Mouse (Mus musculus) CH12.LX (cell line): ENCODE results near the gene Ica1. TPM values are rescaled to one million over a fixed set of nuclear protein-coding genes. Genes with fewer than 3 reads are reported as not detected.
A peak's percentile ranks its signal among the peaks of the same experiment; 100 is the strongest.

Experiments
- DNase-seq: peaks from one replicate; pipeline ENCODE4 v3.0.0-alpha.2; 2013; ENCODE audit errors: extremely low read depth
- H3K27ac ChIP-seq: 2 replicates; pipeline ENCODE4 v1.5.1; 2012; ENCODE audit warnings: low read depth, mild to moderate bottlenecking, control low read depth, moderate library complexity; ENCODE audit not compliant: insufficient read depth
- H3K27me3 ChIP-seq: replicated peaks from 2 replicates; pipeline ENCODE3; 2012; ENCODE audit warnings: inconsistent platforms
- H3K36me3 ChIP-seq, 2 experiments: replicated peaks in 1 of 2; 2 replicates each; pipeline versions ENCODE3 to v1.6.1; 2012; ENCODE audit warnings: inconsistent platforms in 1 of 2, low read length in 1 of 2, mild to moderate bottlenecking in 1 of 2, mixed read lengths in 1 of 2, moderate library complexity in 1 of 2; ENCODE audit not compliant: control insufficient read depth in 1 of 2, insufficient read depth in 1 of 2
- H3K4me1 ChIP-seq, 2 experiments: 2 replicates each; pipeline ENCODE4 v1.6.1; 2012; ENCODE audit warnings: inconsistent platforms in 1 of 2, moderate library complexity in 1 of 2; ENCODE audit not compliant: insufficient read depth in 2 of 2, control insufficient read depth in 1 of 2
- H3K4me2 ChIP-seq: 2 replicates; pipeline ENCODE4 v1.6.1; 2012; ENCODE audit warnings: low read depth, mild to moderate bottlenecking, control low read depth; ENCODE audit not compliant: poor library complexity, insufficient read depth, severe bottlenecking
- H3K4me3 ChIP-seq, 3 experiments: fragments of 150-350 bp in 1 of 3; sonication (generic) in 1 of 3; replicated peaks in 1 of 3; 2 replicates each; pipeline versions ENCODE3 to v1.5.1; 2011 to 2012; ENCODE audit warnings: low read depth in 2 of 3, low read length in 2 of 3, mild to moderate bottlenecking in 2 of 3, moderate library complexity in 2 of 3, control low read depth in 1 of 3, improper control_type of control experiment in 1 of 3, inconsistent platforms in 1 of 3, mixed read lengths in 1 of 3; ENCODE audit not compliant: poor library complexity in 1 of 3
- H3K79me2 ChIP-seq: replicated peaks from 2 replicates; pipeline ENCODE4 v1.6.1; 2012; ENCODE audit warnings: mild to moderate bottlenecking, moderate library complexity; ENCODE audit not compliant: control insufficient read depth, poor library complexity, insufficient read depth, severe bottlenecking; ENCODE audit errors: extremely low read depth
- H3K9ac ChIP-seq: 2 replicates; pipeline ENCODE4 v1.6.1; 2012; ENCODE audit warnings: low read depth, mild to moderate bottlenecking, control low read depth, moderate library complexity; ENCODE audit not compliant: insufficient read depth
- H3K9me3 ChIP-seq: replicated peaks from 2 replicates; pipeline ENCODE3; 2012; ENCODE audit warnings: low read length, inconsistent platforms, mixed read lengths
- BHLHE40 ChIP-seq: IDR thresholded peaks from 2 replicates; pipeline ENCODE4 v1.6.1; 2011; ENCODE audit warnings: mild to moderate bottlenecking, low read depth, low read length, improper control_type of control experiment
- CHD1 ChIP-seq: IDR thresholded peaks from 2 replicates; pipeline ENCODE4 v1.6.1; 2012; ENCODE audit warnings: low read depth, low read length, improper control_type of control experiment, inconsistent platforms
- CHD2 ChIP-seq: IDR thresholded peaks from 2 replicates; pipeline ENCODE4 v1.6.1; 2011; ENCODE audit warnings: low read length, improper control_type of control experiment
- CTCF ChIP-seq, 2 experiments: IDR thresholded peaks in 1 of 2; conservative IDR thresholded peaks in 1 of 2; 2 replicates each; pipeline ENCODE4 v1.5.1; 2011 to 2012; ENCODE audit warnings: low read depth in 2 of 2, low read length in 2 of 2, improper control_type of control experiment in 1 of 2, inconsistent platforms in 1 of 2, mild to moderate bottlenecking in 1 of 2, moderate library complexity in 1 of 2
- E2F4 ChIP-seq: IDR thresholded peaks from 2 replicates; pipeline ENCODE4 v1.6.1; 2011; ENCODE audit warnings: low read depth, low read length, improper control_type of control experiment; ENCODE audit not compliant: insufficient replicate concordance
- ELF1 ChIP-seq: IDR thresholded peaks from 2 replicates; pipeline ENCODE4 v1.6.1; 2014; ENCODE audit warnings: low read depth, mild to moderate bottlenecking, inconsistent platforms, low read length, improper control_type of control experiment
- EP300 ChIP-seq: IDR thresholded peaks from 2 replicates; pipeline ENCODE4 v1.6.1; 2011; ENCODE audit warnings: low read length, improper control_type of control experiment
- ETS1 ChIP-seq: conservative IDR thresholded peaks from 2 replicates; pipeline ENCODE4 v1.6.1; 2012; ENCODE audit warnings: low read depth, mild to moderate bottlenecking, inconsistent platforms, low read length, improper control_type of control experiment, moderate library complexity
- GABPA ChIP-seq: IDR thresholded peaks from 2 replicates; pipeline ENCODE4 v1.6.1; 2012; ENCODE audit warnings: low read depth, low read length, improper control_type of control experiment, inconsistent platforms; ENCODE audit not compliant: insufficient replicate concordance
- HCFC1 ChIP-seq: IDR thresholded peaks from 2 replicates; pipeline ENCODE4 v1.6.1; 2012; ENCODE audit warnings: low read depth, mild to moderate bottlenecking, inconsistent platforms, low read length, improper control_type of control experiment
- IRF4 ChIP-seq: IDR thresholded peaks from 2 replicates; pipeline ENCODE4 v1.6.1; 2014; ENCODE audit warnings: low read depth, mild to moderate bottlenecking, inconsistent platforms, low read length, improper control_type of control experiment
- JUN ChIP-seq: IDR thresholded peaks from 2 replicates; pipeline ENCODE4 v1.6.1; 2011; ENCODE audit warnings: low read depth, mild to moderate bottlenecking, low read length, improper control_type of control experiment, moderate library complexity; ENCODE audit not compliant: insufficient read depth
- JUND ChIP-seq: conservative IDR thresholded peaks from 2 replicates; pipeline ENCODE4 v1.6.1; 2011; ENCODE audit warnings: low read depth, low read length, improper control_type of control experiment
- KAT2A ChIP-seq: IDR thresholded peaks from 2 replicates; pipeline ENCODE4 v1.6.1; 2012; ENCODE audit warnings: low read length, improper control_type of control experiment, inconsistent platforms; ENCODE audit not compliant: insufficient replicate concordance
- MAFK ChIP-seq: IDR thresholded peaks from 2 replicates; pipeline ENCODE4 v1.6.1; 2011; ENCODE audit warnings: low read length, improper control_type of control experiment; ENCODE audit not compliant: insufficient replicate concordance
- MAX ChIP-seq: IDR thresholded peaks from 2 replicates; pipeline ENCODE4 v1.6.1; 2011; ENCODE audit warnings: low read length, improper control_type of control experiment
- MAZ ChIP-seq: IDR thresholded peaks from 2 replicates; pipeline ENCODE4 v1.6.1; 2012; ENCODE audit warnings: low read depth, mild to moderate bottlenecking, inconsistent platforms, low read length, improper control_type of control experiment, moderate library complexity
- MEF2A ChIP-seq: IDR thresholded peaks from 2 replicates; pipeline ENCODE4 v1.6.1; 2014; ENCODE audit warnings: low read depth, mild to moderate bottlenecking, inconsistent platforms, low read length, improper control_type of control experiment, borderline replicate concordance
- MXI1 ChIP-seq: IDR thresholded peaks from 2 replicates; pipeline ENCODE4 v1.6.1; 2011; ENCODE audit warnings: mild to moderate bottlenecking, low read depth, low read length, improper control_type of control experiment
- MYC ChIP-seq: IDR thresholded peaks from 2 replicates; pipeline ENCODE4 v1.6.1; 2011; ENCODE audit warnings: low read depth, mild to moderate bottlenecking, improper control_type of control experiment, low read length
- NELFE ChIP-seq: IDR thresholded peaks from 2 replicates; pipeline ENCODE4 v1.6.1; 2011; ENCODE audit warnings: low read depth, low read length, improper control_type of control experiment
- NRF1 ChIP-seq: IDR thresholded peaks from 2 replicates; pipeline ENCODE4 v1.6.1; 2014; ENCODE audit warnings: low read depth, mild to moderate bottlenecking, inconsistent platforms, low read length, improper control_type of control experiment, moderate library complexity
- PAX5 ChIP-seq: IDR thresholded peaks from 2 replicates; pipeline ENCODE4 v1.6.1; 2012; ENCODE audit warnings: low read length, inconsistent platforms, mixed read lengths
- POLR2A ChIP-seq: IDR thresholded peaks from 2 replicates; pipeline ENCODE4 v1.6.1; 2011; ENCODE audit warnings: low read depth, mild to moderate bottlenecking, improper control_type of control experiment, low read length
- POLR2AphosphoS2 ChIP-seq: IDR thresholded peaks from 2 replicates; pipeline ENCODE4 v1.6.1; 2011; ENCODE audit warnings: low read depth, low read length, improper control_type of control experiment
- RAD21 ChIP-seq: IDR thresholded peaks from 2 replicates; pipeline ENCODE4 v1.6.1; 2011; ENCODE audit warnings: low read depth, mild to moderate bottlenecking, low read length, improper control_type of control experiment, moderate library complexity
- RCOR1 ChIP-seq: conservative IDR thresholded peaks from 2 replicates; pipeline ENCODE4 v1.6.1; 2012; ENCODE audit warnings: low read depth, mild to moderate bottlenecking, inconsistent platforms, low read length, improper control_type of control experiment
- SIN3A ChIP-seq: IDR thresholded peaks from 2 replicates; pipeline ENCODE4 v1.6.1; 2012; ENCODE audit warnings: low read length, improper control_type of control experiment, inconsistent platforms
- SMC3 ChIP-seq: IDR thresholded peaks from 2 replicates; pipeline ENCODE4 v1.6.1; 2011; ENCODE audit warnings: low read depth, low read length, improper control_type of control experiment
- TBP ChIP-seq: conservative IDR thresholded peaks from 2 replicates; pipeline ENCODE4 v1.6.1; 2011; ENCODE audit warnings: low read depth, low read length, improper control_type of control experiment
- TCF12 ChIP-seq: IDR thresholded peaks from 2 replicates; pipeline ENCODE4 v1.6.1; 2014; ENCODE audit warnings: low read depth, mild to moderate bottlenecking, inconsistent platforms, low read length, improper control_type of control experiment
- UBTF ChIP-seq: IDR thresholded peaks from 2 replicates; pipeline ENCODE4 v1.6.1; 2012; ENCODE audit warnings: low read depth, mild to moderate bottlenecking, inconsistent platforms, low read length, improper control_type of control experiment, moderate library complexity
- USF1 ChIP-seq: IDR thresholded peaks from 2 replicates; pipeline ENCODE4 v1.6.1; 2014; ENCODE audit warnings: low read depth, mild to moderate bottlenecking, inconsistent platforms, low read length, improper control_type of control experiment
- USF2 ChIP-seq: conservative IDR thresholded peaks from 2 replicates; pipeline ENCODE4 v1.6.1; 2011; ENCODE audit warnings: low read depth, low read length, improper control_type of control experiment
- ZC3H11A ChIP-seq: IDR thresholded peaks from 2 replicates; pipeline ENCODE4 v1.6.1; 2012; ENCODE audit warnings: low read depth, mild to moderate bottlenecking, inconsistent platforms, low read length, improper control_type of control experiment
- ZKSCAN1 ChIP-seq: IDR thresholded peaks from 2 replicates; pipeline ENCODE4 v1.6.1; 2012; ENCODE audit warnings: low read depth, inconsistent platforms, low read length, improper control_type of control experiment, borderline replicate concordance
- ZMIZ1 ChIP-seq: IDR thresholded peaks from 2 replicates; pipeline ENCODE4 v1.6.1; 2012; ENCODE audit warnings: low read depth, mild to moderate bottlenecking, inconsistent platforms, low read length, improper control_type of control experiment
- ZNF384 ChIP-seq: IDR thresholded peaks from 2 replicates; pipeline ENCODE4 v1.6.1; 2012; ENCODE audit warnings: low read depth, low read length, improper control_type of control experiment, inconsistent platforms
- dilution Hi-C: fragments of 300-500 bp; cut with MboI; formaldehyde crosslinking; loops from 2 replicates; pipeline ENCODE4 v1.14.3; 2020; ENCODE audit warnings: low sequenced_read_pairs; ENCODE audit not compliant: extremely low pct_unique_long_range_greater_than_20kb, extremely low pct_ligation_motif_present
- in situ Hi-C: fragments of 300-500 bp; cut with MboI; formaldehyde crosslinking; loops from 3 replicates; pipeline ENCODE4 v1.14.3; 2019; ENCODE audit warnings: low sequenced_read_pairs, low pct_ligation_motif_present, low pct_unique_long_range_greater_than_20kb, mixed read lengths
- polyA plus RNA-seq: library from polyadenylated mRNA; unstranded; fragments of >175 nt; gene quantifications from 2 replicates; pipeline ENCODE4 v1.2.1, GENCODE M21; 2012; ENCODE audit warnings: low read depth; ENCODE audit not compliant: insufficient read length
- total RNA-seq, 2 experiments: library from RNA; depleted of rRNA; stranded (reverse); fragments of 300-350 nt in 1 of 2; fragments of >200 nt in 1 of 2; gene quantifications; 2 replicates each; pipeline ENCODE4 v1.2.3; 2012 to 2014

Ica1 gene
- total and polyA plus RNA-seq, 3 experiments = 0.59 TPM; not detected in 2

- no peak overlapping the region for H3K9ac ChIP-seq
- H3K27ac ChIP-seq = no peak overlapping the region
- dilution Hi-C loops = no loop called here
- H3K4me1 ChIP-seq = peaks cover 15 to 70% of the 10 kb centered on the region in 2 experiments; a peak in 3 of 4 replicates
- TF ChIP-seq CTCF (conservative IDR thresholded peaks at IDR 0.05 in 1 of 2, IDR thresholded peaks at IDR 0.05 in 1 of 2; ENCODE audit: low read depth in 2 of 2, low read length in 2 of 2) = no peak
- no peak for TF ChIP-seq POLR2A
- peak; percentile 34; the same call in 1 of the 2 replicates for TF ChIP-seq MEF2A
- TF ChIP-seq CHD1 = no peak
- no peak for TF ChIP-seq MYC
- TF ChIP-seq RCOR1 = no peak
- TF ChIP-seq KAT2A = no peak
- TF ChIP-seq POLR2AphosphoS2 = no peak
- TF ChIP-seq ZMIZ1 = no peak
- no peak for TF ChIP-seq UBTF
- TF ChIP-seq ZC3H11A = no peak
- TF ChIP-seq MXI1 = no peak
- no peak for TF ChIP-seq PAX5
- TF ChIP-seq SMC3 = no peak
- TF ChIP-seq MAFK = 0 out of 2 replicates have a peak, but pooled peaks have one; percentile 30
- TF ChIP-seq RAD21 = no peak
- no peak for TF ChIP-seq MAX
- TF ChIP-seq CHD2 = no peak
- no peak for TF ChIP-seq ZKSCAN1
- TF ChIP-seq ETS1 = peak; percentile 65
- TF ChIP-seq SIN3A = no peak
- TF ChIP-seq USF1 = no peak
- TF ChIP-seq USF2 = no peak
- TF ChIP-seq ELF1 = no peak
- TF ChIP-seq MAZ = no peak
- TF ChIP-seq TCF12 = peak; percentile 32; the same call in 1 of the 2 replicates
- peak; percentile 91 for TF ChIP-seq EP300
- no peak for TF ChIP-seq NRF1
- TF ChIP-seq GABPA = no peak
- no peak for TF ChIP-seq TBP
- 0 out of 2 replicates have a peak, but pooled peaks have one; percentile 20 for TF ChIP-seq BHLHE40
- peak; percentile 87 for TF ChIP-seq JUND
- TF ChIP-seq NELFE = no peak
- TF ChIP-seq JUN = no peak; the same call in 1 of the 2 replicates
- TF ChIP-seq IRF4 = peak; percentile 93
- TF ChIP-seq ZNF384 = peak; percentile 33; the same call in 1 of the 2 replicates
- TF ChIP-seq E2F4 = no peak
- TF ChIP-seq HCFC1 = no peak
- no peaks in the 10 kb centered on the region for H3K9me3 ChIP-seq
- no peak overlapping the region for H3K4me2 ChIP-seq
- no peaks in the 10 kb centered on the region for H3K79me2 ChIP-seq
- H3K36me3 ChIP-seq = no peaks in the 10 kb centered on the region
- peak; percentile 62 for DNase-seq
- H3K4me3 ChIP-seq = no peak overlapping the region
- no peaks in the 10 kb centered on the region for H3K27me3 ChIP-seq
- in situ Hi-C loops = loop anchor here (10.0 to 25.0 kb wide), 2 partner anchors 399 to 652 kb away; no protein-coding TSS in a partner anchor
Observed at GRCm38 (mm10) chr6:8736493-8736820, 41.8 kb downstream of the Ica1 start.
